Mouse (Mus musculus) adrenal gland, adult (tissue): ENCODE measurements at regions not wholly inside any gene's neighbourhood (a gene's known extent, or its start where the extent isn't known, plus 50 kb on each side); places are given as distances from the start of the nearest gene placed in this dataset.

ENCODE experiments used
- DNase-seq, 2 experiments: peaks; one replicate each; pipeline ENCODE4 v3.0.0; 2022 to 2023; ENCODE audit warnings: low spot score in 1 of 2; ENCODE audit not compliant: inconsistent age in 2 of 2

- peak; percentile 49 to 71 for DNase-seq
Observed at GRCm38 (mm10) chr12:106478381-106478781, 468.4 kb downstream of the Vrk1 start.

GRCm38 (mm10) chr12:106479067-106479877, 469.2 kb downstream of the Vrk1 start:
- DNase-seq = peak in 1 of 2 experiments; percentile 64

GRCm38 (mm10) chr12:106479878-106480194, 469.8 kb downstream of the Vrk1 start:
- DNase-seq = no peak

- DNase-seq = no peak
Observed at GRCm38 (mm10) chr12:106480281-106481060, 470.4 kb downstream of the Vrk1 start.

- DNase-seq = no peak
Observed at GRCm38 (mm10) chr12:106501622-106502327, 491.7 kb downstream of the Vrk1 start.

GRCm38 (mm10) chr12:106504285-106504684, 494.3 kb downstream of the Vrk1 start:
- DNase-seq = no peak

DNA sequence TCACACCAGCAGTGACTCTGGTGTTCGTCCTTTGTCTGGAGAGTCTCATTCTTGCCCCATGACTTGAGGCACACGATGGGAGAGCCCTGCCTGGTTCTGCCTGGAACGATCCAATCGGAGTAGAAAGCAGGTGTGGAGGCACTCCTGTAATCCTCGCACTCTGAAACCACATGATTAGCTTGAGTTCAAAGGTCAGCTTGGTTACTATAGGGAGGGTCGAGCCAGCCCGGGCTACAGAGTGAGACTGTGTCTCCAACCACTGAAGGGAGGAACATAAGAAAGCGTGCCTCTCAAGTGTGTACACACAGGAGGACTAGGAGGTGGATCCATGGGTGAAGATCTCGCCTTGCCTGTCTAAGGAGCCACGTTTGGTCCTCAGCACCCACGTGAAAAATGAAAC, 504.0 kb downstream of the Vrk1 start:
- DNase-seq = no peak

DNA sequence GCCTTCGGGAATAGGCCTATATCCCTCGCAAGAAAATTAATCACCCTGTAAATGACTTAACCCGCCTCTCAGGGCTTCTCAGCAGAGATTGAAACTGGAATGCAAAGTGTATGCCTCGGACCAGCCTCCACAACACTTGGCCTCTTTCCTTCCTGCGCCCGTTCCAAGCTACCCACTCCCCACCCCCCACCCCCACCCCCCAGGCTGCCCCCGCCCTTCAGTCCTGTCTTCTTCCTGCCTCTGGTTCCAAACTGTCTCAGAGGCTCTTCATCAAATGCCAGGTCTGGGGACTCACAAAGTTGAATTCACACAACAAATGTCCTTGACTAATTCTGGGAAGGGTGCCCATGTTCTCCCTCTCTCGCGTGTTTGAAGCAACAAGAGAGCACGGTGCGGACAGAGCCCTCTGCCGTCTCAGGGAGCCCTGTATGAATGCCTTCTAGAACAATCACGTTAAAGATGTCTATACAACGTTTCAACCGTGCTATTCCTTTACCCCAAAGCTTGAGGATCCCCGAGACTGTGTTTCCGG, 505.3 kb downstream of the Vrk1 start:
- peak; percentile 26 to 72 for DNase-seq

- DNase-seq = no peak
Observed at GRCm38 (mm10) chr12:106519141-106519540, 509.1 kb downstream of the Vrk1 start.

- no peak for DNase-seq
Observed at GRCm38 (mm10) chr12:106524411-106524810, 514.4 kb downstream of the Vrk1 start.

- DNase-seq = no peak
Observed at GRCm38 (mm10) chr12:106527116-106527515, 517.1 kb downstream of the Vrk1 start.

GRCm38 (mm10) chr12:106527699-106528434, 517.8 kb downstream of the Vrk1 start:
- DNase-seq = no peak

DNA sequence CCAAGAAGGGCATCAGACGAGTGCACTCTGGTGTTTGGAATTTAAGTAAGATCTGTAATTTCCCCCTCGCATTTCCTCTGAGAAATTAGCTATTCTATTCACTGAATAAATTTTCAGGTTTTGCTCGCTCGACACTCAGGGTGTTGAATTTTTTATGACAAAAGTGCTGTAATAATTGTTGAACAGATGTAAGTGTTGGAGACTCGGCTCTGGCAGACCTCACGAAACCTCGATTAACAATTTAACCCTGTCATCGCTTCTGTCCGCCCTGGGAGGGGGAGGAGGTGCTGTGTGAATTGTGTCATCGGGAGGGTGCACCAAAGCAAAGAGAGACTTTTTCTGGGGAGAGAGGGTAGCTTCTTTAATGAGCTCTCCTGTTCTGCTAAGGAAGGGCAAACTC, 518.5 kb downstream of the Vrk1 start:
- DNase-seq = no peak

DNA sequence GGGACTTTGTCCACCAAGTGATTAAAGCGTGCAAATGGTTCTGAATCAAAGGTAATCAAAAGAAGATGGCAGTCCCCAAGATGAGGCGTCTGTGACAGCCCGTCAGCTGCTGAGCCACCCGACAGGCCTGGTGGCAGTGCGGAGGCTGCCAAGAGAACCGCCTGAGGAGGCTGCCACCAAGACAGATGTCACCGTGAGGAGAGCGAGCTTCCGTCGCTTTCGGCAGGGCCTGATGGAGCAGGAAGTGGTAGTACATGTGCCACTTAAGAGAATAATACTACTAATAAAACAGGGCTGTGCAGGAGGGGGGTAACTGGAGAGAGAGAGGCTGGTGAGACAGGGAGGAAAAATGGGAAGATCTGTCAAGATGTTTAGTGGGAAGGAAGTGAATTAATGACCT, 519.1 kb downstream of the Vrk1 start:
- no peak for DNase-seq

DNA sequence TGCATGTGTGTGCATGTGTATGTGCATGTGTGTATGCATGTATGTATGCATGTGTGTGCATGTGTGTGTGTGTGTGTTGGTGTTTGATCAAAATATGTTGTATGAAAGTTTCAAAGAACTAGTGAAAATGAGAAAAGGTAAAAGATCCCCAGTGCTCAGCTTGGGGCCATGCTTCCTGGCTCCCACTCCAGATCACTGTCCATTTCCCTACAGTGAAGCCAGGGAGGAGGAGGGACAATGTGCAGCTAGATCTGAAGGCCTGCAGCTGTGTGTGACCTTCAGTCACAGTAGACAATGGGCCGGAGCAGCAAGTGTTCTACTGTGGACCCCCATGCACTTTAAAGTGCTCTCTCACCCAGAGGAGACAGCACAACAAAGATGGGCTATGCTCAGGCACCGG, 525.1 kb downstream of the Vrk1 start:
- no peak for DNase-seq

DNA sequence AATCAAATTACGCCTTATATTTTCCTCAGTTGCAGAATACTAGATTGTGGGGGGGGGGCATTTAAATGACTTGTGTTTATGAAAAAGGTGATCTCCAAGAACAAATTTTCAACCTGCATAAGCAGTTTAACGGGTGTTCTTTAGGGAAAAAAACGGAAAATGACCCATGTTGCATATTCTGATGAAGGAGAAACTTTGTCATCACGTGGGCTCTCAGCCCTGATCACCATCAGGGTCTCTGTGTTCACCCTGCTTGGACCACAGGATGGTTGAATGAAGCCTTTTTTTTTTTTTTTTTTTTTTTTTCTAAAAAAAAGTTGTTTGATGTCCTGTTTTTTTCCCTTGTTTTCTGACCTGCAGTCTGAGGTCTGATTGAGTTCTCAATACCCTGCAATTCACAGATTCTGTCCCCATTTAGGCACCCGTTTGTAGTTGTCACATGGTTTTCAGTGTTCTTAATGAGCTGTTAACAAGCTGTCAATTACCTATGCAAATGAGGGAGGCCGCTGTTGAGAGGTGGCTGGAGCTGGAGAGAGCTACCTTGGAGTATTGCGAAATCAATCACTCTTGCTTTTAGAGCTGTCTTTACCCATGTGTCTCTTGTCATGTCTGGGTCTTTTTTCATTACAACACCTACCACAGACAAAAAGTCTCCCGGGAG, 525.7 kb downstream of the Vrk1 start:
- DNase-seq = no peak

DNA sequence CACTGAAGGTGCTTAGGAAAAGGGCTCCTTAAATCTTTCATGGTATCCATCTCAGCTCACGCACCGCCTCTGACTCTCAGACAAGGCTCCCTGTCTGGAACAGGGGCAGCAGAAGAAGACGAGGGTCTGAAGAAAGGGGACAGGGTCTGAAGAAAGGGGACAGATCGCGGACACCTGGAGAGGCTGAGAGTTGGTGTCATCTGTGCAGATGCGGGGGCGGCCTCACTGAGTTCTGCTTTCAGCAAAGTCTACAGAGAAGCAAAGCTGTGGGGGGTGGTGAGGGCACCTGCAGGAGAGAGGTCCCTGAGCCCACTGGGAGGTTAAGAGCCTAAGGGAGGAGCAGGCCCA, 526.2 kb downstream of the Vrk1 start:
- DNase-seq = no peak

GRCm38 (mm10) chr12:106540003-106540402, 530.0 kb downstream of the Vrk1 start:
- no peak for DNase-seq

- DNase-seq = no peak
Observed at GRCm38 (mm10) chr12:106559566-106559965, 549.5 kb downstream of the Vrk1 start.

DNA sequence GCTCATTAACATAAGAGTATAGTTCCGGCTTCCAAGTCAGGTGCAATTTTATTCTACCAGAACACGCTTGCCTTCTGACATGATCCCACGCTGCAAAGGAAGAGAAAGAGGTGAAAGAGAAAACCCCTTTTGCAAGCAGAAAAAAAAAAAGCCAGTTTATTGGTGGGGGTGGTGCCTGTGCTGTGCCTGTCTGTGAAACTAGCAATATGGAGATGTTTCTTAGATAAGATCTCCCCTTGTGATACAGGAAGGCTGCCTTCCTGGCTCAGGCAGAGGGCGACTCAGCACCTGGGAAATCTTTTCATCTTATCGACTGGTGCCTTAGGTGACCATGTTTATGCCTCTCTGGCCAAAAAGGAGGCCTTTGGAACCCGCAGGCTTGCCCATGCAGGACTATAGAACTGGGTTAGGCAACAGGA, 555.2 kb downstream of the Vrk1 start:
- no peak for DNase-seq
